Comparison of ENCODE assay signal across 1 mouse cellular context in the genomic region with DNA sequence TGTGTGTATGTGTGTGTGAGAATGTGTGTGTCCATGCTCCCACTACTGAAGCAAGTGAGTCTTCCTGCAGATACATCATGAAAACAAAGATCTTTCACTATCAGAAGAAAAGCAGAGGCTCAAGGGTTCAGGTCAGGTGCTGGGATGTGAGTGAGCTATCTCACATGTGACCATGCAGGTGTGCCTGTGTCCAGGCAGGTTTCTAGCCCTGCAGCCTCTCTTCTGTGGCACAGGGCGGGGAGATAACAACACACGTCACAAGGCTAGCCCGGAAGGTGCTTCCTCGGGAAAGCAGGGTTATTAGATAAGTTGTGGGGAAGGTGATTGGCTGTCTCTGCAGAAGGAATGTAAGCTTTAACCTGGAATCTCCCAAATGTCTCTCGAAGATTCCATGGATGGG.
TF ChIP-seq lines count a peak whose summit lies in the region.

No protein-coding gene starts in this region.

TF ChIP-seq in MEL, 35 proteins besides CTCF, POLR2A, EP300 and RAD21:
- TF ChIP-seq RCOR1 (IDR thresholded peaks at IDR 0.05; ENCODE audit: low read depth, low read length) (no peak), BHLHE40 (IDR thresholded peaks at IDR 0.05; ENCODE audit: borderline replicate concordance, low read depth, low read length) (no peak), USF1 (IDR thresholded peaks at IDR 0.05; ENCODE audit: low read depth, low read length) (0 out of 2 replicates have a peak, but pooled peaks have one; percentile 15), HCFC1 (IDR thresholded peaks at IDR 0.05; ENCODE audit: low read depth, low read length) (no peak), ZNF384 (IDR thresholded peaks at IDR 0.05; ENCODE audit: low read depth, low read length) (no peak)
TF ChIP-seq in MEL: peak in this region for 1.
